Mouse (Mus musculus): Measurements from ENCODE around the gene Arl6ip1. TPM values are rescaled to one million over a fixed set of nuclear protein-coding genes. Genes with fewer than 3 reads are reported as not detected.
A peak's percentile ranks its signal among the peaks of the same experiment; 100 is the strongest.

Arl6ip1 gene
- total RNA-seq, 2 experiments from 2014 or later, result 301 to 348 TPM

DNA sequence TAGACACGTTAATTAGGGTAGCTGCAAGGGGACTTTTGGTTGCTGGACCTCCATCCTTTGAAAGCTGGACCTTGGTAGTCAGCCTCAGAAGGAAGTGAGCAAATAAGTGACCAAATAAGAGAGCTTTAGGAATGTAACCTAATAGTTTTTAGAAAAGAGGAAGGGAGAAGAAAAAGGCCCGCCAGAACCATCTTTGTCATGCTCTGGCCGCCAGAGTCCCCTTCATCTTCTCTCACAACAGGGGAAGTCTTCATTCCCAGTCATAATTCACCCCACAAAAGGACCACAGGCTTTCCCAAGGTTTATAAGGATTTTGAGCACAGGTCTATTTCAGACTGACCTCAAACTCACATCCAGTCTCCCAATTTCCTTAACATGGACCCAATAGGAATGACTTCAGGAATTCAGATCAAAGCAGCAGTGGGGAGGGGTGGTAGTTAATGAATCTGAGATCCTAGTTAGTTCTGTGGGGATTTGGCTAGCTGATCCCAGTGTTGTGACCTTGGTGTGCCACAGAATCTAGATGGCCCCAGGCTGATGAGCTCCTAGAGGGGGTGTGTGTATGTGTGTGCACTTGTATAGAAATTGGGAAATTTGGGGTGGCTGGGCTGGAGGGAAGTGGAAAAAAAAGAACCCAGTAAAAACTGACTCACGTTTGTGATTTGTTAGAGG, 11.8 kb downstream of the Arl6ip1 start:
- ATAC-seq (ENCODE audit: poor library complexity, severe bottlenecking), result peak; percentile 20

GRCm38 (mm10) chr7:118116787-118117538, 12.5 kb downstream of the Arl6ip1 start:
- ATAC-seq (ENCODE audit: poor library complexity, severe bottlenecking), result no peak

GRCm38 (mm10) chr7:118115877-118116568, 13.4 kb downstream of the Arl6ip1 start, which contains the start of gene Rps15a:
Gene Rps15a, minus strand, starts transcription at chr7:118116188.
- ATAC-seq (ENCODE audit: poor library complexity, severe bottlenecking), result peak; percentile 84

GRCm38 (mm10) chr7:118115533-118115876, 14.0 kb downstream of the Arl6ip1 start:
- no peak for ATAC-seq (ENCODE audit: poor library complexity, severe bottlenecking)

GRCm38 (mm10) chr7:118113541-118114297, 15.7 kb downstream of the Arl6ip1 start:
- no peak for ATAC-seq (ENCODE audit: poor library complexity, severe bottlenecking)

GRCm38 (mm10) chr7:118111128-118111527, 18.3 kb downstream of the Arl6ip1 start:
- no peak for ATAC-seq (ENCODE audit: poor library complexity, severe bottlenecking)

GRCm38 (mm10) chr7:118107671-118108070, 21.8 kb downstream of the Arl6ip1 start:
- no peak for ATAC-seq (ENCODE audit: poor library complexity, severe bottlenecking)

GRCm38 (mm10) chr7:118104458-118105052, 24.9 kb downstream of the Arl6ip1 start:
- peak; percentile 27; the same call in 1 of the 2 replicates for ATAC-seq (ENCODE audit: poor library complexity, severe bottlenecking)

GRCm38 (mm10) chr7:118103462-118104379, 25.7 kb downstream of the Arl6ip1 start:
- ATAC-seq (ENCODE audit: poor library complexity, severe bottlenecking), result no peak

DNA sequence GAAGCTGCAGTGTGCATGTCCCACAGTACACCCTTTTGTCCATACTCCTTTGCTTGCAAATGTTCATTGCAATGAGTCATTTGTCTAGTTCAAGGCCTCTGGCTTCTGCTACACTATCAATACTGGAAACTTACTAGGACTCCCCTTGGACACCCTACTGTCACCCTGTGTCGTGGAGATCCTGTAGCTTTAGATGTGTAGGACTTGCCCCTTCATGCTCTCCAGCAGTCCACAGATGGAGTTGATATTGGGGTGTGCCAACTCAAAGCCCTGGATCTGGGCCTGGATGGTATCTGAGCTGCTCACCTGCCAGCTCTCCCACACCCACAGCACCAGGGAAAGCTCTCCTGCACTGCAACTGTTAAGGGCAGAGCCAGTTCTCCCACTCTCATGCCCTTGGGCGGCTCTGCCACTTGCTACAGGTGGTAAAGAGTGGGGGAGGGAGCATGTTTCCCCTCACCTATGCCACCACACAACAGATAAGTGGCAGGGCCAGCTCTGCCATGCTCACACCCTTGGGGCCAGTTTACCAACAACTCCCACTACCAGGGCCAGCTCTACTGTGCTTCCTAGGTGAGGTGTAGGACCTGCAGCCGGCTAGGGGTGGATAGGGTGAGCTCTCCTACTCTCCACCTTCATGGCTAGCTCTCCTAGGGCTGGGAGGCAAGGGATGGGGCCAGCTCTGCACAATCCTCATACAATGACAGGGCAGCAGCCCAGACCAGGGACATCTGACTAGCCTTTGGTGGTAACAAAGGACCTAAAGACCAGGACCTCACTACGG, 26.6 kb downstream of the Arl6ip1 start:
- ATAC-seq (ENCODE audit: poor library complexity, severe bottlenecking), result no peak

- ATAC-seq (ENCODE audit: poor library complexity, severe bottlenecking), result peak; percentile 69
Observed at GRCm38 (mm10) chr7:118102231-118102630, 27.2 kb downstream of the Arl6ip1 start.

DNA sequence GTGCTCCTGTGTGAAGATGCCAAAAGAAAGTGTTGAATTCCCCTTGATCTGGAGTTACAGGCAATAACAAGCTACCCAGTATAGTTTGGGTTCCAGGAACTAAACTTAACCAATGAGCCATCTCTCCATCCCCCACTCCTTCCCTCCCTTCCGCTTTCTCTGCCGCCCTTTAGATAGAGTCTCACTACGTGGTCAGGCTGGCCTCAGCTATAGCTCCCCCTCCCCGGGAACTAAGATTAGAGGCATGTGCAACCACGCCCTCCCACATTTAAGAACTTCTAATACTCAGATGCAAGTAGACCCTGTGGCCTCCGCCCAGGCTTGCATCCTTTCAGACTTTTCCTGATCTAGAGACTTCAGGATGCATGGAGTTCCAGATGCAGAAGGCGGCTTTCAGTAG, 31.8 kb downstream of the Arl6ip1 start:
- ATAC-seq (ENCODE audit: poor library complexity, severe bottlenecking), result no peak

DNA sequence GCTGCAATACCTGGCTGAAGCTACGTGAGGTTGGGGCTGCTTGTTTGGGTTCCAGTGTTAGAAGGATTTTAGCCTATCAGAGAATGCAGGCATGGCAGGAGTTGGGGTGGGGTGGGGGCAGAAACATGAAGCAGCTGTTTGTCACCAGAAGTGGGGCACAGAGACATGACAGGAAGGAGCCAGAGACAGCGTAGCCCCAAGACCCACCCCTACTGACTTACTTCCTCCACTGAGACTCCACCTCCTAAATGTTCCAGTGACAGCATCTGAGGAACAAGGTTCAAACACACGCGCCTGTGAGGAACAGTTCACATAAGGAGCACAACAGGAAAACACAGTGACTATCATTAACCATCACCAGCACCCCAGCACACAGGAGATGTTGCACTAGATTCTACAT, 49.5 kb downstream of the Arl6ip1 start:
- ATAC-seq (ENCODE audit: poor library complexity, severe bottlenecking), result 0 out of 2 replicates have a peak, but pooled peaks have one; percentile 27

DNA sequence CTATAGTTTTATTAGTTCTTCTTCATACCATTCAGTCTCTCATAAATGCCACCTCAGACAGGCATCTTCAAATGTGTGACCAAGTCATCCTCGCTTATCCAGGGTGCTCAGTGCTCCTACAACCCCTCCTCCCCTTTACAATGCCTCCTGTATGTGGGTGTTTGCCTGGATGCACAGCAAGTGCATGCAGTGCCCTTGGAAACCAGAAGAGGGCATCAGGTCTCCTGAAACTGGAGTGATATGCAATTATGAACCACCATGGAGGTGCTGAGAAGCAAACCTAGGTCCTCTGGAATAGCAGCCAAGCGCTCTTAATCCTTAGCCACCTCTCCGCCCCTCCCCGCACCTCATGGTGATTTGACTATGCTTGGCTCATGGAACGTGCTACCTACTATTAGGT, 50.4 kb downstream of the Arl6ip1 start:
- 0 out of 2 replicates have a peak, but pooled peaks have one; percentile 27 for ATAC-seq (ENCODE audit: poor library complexity, severe bottlenecking)

Other genes starting within 250 kb of the Arl6ip1 start
- gene Rps15a, start 13.5 kb downstream of the Arl6ip1 start, total RNA-seq (2015), result 1,555 and 1,680 TPM in 2 replicates
- 559 and 757 TPM in 2 replicates for gene Rps15a, start 13.5 kb downstream of the Arl6ip1 start, total RNA-seq (2017)
- 55.5 and 70.0 TPM in 2 replicates for gene Smg1, start 114.0 kb upstream of the Arl6ip1 start, total RNA-seq (2015)
- 43.3 and 57.1 TPM in 2 replicates for gene Smg1, start 114.0 kb upstream of the Arl6ip1 start, total RNA-seq (2017)

Data from megakaryocyte, adult 5-6 weeks (primary cell).